Mouse (Mus musculus): Measurements from ENCODE around the gene Tmem179.

- peak; percentile 95 for TF ChIP-seq CTCF (IDR thresholded peaks at IDR 0.05; ENCODE audit: borderline replicate concordance, control insufficient read depth, extremely low read depth, insufficient read depth, low read length, poor library complexity)
- TF ChIP-seq POLR2A (IDR thresholded peaks at IDR 0.05; ENCODE audit: control insufficient read depth, extremely low read depth, insufficient read depth, low read length, poor library complexity) = no peak
These were observed 26.4 kb upstream of the Tmem179 start for GRCm38 (mm10) chr12:112542920-112543300.
